Mouse (Mus musculus): ENCODE results near the gene Swi5.
A peak's percentile ranks its signal among the peaks of the same experiment; 100 is the strongest.

The Swi5 gene

DNA sequence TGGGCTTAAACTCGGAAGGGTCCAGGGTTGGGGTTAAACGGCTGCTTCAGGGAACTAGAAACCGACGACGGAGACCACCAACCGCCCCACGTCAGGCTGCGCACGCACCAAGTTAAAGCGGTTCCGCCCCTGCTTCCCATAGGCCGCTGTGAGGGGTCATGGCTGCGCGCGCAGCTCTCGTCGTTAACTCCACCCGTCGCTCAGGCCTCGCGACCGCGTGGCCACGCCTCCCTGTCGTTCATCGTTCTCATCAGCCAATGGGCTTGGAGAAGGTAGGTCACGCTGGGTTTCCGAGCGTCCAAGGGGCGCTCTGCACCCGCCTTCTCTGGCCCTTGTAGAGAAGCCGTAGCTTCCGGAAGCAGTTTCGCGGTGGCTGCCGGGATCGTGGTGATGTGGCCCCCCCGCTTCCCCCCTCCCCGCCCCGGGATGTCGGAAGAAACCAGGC, at the start of gene Swi5:
Gene Swi5, minus strand, starts transcription at position 153 of the 445 bp plus-strand sequence.
- DNase-seq, result peak; percentile 99

DNA sequence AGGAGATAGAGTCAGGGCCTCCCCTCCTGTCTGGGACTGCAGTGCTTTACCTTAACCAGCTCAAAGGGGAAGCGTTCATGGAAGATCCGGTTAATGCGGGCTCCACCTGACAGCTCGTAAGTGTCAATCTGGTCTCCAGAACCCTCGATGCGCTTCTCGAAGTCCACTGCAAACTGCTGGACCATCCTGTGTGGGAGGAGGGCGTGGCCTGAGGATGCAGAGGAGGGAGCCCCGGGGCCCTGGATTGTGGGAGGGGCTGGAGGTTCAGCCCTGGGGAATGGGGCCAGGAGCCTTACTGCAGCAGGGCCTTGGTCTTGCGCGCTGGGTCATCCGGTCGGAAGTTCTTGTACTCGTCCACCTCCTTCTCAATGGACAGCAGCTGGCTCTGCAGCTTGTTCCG, 48.0 kb upstream of the Swi5 start:
- no peak for DNase-seq

DNA sequence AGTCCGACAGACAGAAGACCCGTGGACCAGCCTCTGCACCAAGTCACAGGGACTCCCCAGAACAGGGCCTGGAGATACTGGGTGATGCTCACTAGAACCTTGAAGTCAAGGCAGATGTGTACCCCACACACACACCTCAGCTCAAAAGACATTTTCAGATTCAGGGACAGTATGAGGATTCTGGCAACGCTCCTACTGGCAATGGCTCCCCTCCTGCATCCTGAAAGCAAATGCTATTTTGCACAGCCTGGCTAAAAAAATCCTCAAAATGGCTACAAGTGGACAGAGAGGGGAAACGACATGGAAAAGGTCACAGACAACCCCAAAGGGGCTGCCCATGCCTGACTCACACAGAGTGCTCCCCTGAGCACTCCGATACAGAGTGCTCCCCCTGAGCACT, 44.3 kb upstream of the Swi5 start:
- no peak for DNase-seq

DNA sequence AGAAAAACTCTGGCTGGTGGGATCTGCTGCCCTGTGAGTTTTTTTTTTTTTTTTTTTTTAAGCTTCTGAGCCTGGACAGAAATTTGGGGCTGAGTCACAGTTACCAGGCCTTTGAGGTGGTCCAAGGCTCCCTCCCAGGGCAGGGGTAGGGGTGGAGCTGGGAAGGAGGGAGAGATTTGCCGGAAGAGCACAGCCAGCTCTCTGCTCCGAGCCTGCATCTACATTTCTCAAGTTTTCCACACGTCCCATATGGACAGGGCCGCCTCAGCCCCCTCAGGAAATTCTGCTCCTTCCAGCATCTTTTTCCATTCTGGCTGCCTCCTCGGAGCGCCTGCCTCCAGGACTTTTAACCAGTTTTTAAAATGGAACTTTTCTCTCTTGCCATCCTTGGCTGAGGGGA, 41.7 kb upstream of the Swi5 start:
- no peak for DNase-seq

DNA sequence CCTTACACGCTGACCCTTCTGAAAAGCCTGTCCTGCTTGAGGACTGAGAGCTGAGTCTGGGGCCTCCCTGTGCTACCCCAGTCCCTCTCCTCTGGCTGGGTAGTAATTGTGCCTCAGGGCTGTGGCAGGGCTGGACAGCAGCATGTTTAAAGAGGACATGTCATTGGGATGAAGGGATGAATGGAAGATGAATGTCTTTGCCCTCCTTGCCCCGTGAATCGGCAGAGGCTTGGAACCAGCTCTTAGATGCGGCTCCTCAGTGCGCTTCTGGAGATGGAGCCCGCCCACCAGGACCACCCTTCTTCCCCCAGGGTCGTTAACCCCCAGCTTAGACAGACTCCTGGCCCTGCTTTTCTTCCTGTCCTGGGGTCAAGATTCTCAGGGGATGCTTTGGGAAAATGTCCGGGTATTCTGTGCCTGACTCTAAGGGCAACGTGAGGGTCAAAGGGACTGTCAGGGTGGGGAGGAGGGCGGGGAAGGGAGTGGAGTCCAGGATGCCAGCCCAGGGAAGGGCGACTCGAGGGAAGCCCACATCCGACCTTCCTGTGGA, 41.1 kb upstream of the Swi5 start:
- DNase-seq, result no peak

DNA sequence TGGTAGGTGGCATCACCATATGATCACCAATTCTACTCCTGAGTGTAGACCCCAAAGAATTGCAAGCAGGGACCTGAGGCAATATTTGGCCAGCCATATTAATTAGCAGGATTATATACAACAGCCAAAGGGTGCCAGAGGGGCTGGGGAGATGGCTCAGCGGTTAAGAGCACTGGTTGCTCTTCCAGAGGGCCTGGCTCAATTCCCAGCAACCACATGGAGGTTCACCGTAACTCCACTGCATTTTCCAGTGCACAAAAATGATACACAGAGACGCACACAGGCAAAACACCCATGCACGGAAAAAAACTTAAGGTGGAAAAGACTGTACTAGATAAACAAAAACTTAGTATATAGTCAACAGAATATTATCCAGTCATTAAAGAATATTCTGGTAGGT, 39.3 kb upstream of the Swi5 start:
- DNase-seq, result no peak

DNA sequence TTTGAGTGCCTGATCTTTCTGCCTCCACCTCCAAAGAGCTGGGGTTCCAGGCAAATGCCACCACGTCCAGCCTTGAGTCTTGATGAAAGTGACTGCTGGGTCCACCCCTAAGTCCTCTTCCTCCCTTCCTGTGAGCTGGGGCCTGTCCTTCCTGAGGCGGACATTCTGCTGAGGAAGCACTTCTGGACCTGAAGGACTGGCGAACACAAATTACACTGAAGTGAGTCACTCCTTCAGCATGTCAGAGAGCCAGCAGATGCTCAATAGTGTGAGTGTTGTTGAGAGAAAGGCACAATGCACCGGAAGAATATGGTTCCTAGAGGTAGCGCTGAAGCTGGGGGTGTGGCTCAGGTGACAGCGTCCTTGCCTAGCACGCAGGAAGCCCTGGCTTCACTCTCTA, 37.5 kb upstream of the Swi5 start:
- no peak for DNase-seq

DNA sequence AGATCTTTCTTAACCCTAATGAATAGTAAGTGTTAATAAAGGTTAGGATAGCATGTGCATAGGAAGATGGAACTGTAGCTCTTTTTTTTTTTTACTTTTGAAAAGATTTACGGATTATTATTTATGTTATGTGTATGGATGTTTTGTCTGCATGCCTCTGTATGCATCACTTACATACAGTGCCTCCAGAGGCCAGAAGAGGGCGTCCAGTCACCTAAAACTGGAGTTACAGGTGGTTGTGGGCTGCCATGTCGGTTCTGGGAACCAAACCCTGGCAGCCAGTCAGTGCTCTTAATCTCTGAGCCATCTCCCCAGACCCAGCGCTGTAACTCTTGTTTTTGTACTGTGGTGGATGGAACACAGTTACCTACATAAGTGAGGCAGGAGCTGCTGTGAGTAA, 36.4 kb upstream of the Swi5 start:
- no peak for DNase-seq

DNA sequence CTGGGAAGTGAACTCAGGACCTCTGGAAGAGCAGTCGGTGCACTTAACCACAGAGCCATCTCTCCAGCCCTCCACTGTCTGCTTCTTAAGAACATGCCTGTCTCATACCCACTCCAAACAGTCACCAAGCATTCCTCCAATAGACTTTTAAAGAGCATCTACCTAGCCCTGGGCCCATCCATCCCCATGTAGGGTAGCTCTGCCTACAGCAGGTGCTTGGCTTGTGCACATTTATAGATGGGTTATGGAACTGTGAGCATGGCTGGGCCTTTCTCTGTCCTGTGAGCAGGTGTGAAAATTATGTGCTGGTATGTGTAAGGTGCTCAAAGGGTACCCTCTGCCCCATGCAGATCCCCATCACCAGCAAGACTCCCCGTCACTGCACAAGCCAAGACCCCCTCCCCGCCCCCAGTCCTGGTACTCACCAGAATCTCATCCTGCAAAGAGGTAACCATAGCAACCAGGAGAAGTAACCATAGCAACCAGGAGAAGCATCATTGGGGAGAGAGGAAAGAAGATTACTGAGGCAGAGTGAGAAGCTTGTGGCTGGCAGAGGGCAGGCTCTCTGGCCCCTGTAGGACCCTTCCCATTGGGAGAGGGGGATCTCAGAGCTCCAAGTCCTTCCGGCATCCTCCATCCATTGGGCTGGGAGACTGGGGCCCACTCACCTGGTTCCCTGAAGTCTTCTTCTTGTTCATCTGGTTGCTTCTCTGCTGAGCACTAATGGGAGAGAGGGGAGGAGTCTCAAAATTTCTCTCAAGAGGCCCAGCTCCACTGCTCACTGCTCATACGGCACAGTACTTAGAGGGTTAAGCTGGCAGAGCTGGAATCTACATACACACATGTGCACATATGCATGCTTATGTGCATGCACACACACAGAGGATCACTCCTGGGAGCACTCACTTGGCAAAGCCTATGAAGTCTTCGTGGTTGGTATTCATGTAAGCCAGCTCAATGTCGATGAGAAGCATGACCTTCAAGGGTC, 35.2 kb upstream of the Swi5 start:
- no peak for DNase-seq

DNA sequence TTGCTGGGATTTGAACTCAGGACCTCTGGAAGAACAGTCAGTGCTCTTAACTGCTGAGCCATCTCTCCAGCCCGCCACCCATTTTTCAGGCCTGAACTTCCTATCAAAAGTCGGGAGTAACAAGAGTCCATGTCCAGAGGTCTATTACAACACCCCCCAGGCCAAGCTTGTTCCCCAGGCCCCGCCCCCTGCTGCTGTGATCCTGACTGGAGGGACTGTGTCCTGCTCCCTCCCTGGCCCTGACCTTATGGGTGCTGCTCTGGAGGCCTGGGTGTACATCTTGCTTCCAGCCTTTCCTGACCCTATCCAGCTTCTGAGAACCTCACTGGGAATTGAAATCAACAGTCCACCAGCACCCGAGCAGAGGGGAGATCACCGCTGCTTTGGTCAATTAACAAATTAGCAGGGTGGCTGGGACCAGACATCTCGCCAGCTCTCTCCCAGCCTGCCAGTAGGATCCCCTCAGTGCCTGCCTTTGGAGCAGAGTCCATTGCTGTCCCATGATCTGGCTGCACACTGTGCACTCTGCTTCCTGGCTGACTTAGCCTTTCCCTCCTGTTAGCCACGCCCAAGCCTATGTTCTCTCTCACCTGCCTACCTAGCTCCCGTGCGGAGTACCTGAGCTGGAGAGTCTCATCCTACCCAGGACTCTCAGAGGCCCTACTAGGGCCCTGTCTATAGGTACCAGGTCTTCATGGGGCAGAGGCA, 33.9 kb upstream of the Swi5 start:
- peak; percentile 31 for DNase-seq

DNA sequence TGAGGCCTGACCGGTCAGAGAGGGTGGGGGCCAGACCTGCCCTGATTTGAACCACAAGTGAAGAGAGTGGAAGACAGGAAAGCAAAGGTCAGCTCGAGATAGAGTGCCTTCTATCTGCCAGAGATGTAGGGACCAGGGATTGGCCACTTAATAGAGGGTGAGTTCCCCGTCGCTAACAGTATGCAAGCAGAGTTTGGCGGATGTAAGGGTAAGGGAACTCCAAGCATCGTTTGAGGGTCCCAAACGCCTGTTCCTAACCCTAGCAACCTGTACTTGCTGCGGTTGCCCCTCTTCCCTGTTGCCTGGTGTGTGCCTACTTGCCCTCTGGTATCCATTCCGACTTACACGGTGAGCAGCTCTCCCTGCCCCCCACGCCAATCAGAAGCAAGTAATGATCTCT, 32.8 kb upstream of the Swi5 start:
- DNase-seq, result no peak

DNA sequence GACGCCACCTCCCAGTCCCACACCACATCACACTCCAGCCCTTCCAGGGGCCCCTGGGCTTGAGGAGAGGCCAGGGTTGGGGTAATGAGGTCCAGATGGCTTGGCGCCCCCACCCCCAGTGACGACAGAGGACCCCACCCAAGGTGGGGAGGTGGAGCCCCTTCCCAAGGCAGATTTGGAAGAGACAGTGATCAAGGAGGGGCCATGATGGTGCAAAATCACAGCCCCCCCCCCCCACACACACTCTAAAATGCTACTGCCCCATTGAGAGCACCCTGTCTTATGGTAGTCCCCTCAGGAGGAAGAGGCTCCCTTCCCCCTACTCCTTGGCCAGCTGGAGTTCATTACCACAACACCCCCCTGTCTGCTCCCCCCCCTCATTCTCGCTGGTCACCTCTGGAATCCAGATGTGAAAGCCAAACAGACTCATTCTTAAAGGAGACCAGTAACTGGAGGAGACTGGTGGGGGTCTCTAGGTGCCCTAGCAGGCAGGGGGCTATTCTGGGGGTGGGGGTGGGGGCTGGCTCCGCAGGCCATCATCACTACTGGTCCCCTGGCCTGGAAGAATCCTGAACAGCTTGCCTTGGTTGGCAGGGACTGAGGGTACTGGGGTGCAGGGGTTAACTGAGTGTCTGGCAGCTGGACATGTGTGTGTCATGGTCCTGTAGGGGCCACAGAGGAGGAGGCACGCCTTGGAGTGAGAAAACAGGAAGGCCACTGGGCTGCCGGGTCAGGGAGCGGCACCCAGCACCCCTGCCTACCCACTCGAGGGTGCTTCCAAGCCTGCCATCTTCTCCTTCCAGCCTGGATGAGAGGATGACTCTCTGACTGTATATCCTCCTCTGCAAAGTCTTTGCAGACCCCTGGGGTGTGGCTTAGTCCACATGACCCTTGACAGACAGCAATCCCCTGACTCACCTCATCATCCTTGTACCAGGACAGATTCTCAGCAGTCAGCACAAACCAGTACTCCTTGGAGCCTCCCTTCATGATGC, 32.0 kb upstream of the Swi5 start:
- DNase-seq, result peak; percentile 41

DNA sequence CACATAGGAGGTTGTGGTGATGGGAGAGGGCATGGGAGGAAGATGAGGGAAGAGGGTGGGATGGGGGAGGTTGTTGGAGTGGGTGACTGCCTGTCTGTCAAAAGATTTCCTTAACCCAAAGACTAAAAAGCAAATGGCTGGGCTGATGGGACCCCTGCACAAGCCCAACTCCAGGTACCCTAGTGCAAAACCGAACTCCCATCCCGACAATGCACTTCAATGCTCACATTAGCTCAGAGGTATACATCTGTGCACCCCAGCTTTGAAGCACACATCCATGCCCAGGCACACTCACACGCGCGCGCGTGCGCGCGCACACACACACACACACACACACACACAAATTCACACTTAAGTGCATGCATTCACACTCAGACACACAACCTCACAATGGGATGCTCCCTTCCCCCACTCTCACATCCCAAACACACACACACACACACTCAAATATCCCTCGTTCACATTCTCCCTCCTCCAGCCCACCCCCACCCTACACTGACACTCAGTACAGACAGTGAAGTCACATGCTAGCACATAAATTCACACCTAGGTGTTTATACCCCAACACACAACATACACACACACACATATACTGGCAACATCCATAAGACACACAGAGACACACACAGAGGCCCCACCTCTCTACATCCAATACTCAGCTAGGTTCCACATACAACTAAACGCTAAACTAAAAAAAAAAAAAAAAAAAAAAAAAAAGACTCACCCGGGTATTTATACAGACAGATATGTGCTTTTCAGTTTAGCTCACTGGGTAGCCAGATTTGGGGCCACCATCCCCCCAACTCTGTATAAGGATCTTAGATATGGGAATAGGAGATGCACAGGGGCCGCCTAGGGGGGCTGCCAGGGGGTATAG, 31.1 kb upstream of the Swi5 start:
- no peak for DNase-seq

DNA sequence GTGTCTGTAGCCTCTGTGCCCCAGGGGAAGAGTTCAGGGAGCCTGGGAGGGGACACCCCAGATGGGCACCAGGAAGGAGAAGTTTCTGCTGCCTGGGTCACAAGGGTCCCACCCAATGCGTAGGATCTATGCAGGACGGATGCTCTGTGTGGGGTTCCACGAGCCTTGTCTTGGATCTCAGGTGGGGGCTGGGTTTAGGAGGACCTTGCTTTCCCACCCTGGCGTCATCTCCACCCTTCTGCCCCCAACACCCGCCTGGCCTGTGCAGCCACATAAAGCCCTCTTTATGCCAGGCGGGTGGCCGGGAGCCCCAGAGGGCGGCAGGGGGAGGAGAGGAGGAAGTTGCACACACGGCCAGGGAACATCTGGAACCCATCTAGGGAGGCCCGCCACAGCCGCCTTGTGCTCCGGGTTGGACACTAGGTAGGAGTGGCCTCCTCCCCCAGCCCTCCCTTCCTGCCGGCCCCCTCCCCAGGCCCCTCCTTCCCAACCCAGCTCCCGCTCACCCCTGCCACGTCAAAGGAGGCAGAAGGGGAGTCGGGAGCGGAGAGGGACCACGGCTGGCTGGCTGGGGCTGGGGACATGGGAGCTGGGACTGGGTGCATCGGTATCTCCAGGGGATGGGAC, 30.0 kb upstream of the Swi5 start:
- peak; percentile 44 for DNase-seq

DNA sequence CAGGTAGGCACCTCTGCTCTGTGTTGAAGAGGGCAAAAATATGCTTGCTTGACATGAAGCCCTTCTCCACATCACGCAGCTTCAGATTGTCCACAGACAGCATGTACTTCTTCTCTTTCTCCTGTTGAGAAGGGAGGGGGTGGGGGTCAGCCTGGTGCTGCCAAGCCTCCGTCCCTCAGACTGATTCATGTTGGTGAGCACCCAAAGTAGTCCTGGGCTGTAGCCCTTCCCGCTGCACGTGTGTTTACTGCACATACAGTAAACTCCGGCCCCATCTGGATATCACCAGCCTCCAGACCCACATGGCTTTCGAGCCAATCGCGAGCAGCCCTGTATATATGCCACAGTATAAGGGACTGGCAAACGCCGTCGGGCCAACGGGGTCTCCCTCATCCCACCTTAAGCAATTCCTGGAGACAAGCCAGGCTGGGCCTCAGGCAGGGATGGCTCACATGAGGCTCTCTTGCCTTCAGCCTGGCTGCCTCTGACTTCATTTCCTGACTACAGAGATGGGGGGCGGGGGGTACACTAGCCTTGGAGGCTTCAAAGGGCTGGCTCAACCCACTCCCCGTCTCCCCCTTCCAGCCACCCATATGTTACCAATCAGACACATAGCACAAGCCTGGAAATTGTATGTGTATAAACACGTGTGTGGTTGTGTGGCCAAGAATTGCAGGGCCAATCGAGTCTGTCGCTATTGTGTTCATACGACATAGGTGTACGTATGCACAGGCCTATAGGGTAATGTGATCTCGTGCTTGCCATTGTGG, 29.2 kb upstream of the Swi5 start:
- DNase-seq, result peak; percentile 39

DNA sequence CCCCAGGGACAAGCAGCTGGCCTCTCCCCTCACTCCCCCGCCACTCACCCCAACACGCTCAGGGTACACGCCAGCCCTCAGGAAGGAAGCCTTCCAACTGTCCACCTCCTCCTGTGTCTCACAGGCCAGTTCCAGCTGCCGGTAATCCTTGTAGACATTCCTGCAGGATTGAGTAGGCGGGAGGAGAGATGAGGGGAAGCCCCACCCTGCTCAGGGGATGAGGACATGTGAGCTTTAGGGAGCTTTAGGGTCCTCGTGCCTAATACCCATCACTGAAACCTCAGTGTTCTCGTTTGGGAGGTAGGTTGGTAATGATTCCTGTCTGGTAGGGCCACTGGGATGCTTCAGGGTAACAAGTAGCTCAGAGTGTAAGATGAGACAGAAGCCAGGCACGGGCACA, 27.9 kb upstream of the Swi5 start:
- DNase-seq, result peak; percentile 28

DNA sequence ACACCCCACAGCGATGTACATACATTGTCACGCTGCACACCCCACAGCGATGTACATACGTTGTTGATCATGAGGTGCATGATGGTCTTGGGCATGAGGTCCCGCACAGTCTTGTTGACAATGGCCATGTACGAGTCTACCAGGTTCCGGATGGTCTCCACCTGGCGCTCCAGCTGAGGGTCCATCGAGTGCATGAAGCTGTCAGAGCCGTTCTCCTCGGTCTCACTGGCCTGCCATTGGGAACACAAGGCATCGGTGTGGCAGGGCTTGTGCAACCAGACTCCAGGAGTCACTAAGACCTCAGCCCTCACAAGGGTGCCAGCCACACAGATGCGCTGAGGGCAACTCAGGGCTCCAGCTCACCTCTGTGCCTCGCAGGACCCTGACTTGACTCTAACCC, 27.0 kb upstream of the Swi5 start:
- no peak for DNase-seq

DNA sequence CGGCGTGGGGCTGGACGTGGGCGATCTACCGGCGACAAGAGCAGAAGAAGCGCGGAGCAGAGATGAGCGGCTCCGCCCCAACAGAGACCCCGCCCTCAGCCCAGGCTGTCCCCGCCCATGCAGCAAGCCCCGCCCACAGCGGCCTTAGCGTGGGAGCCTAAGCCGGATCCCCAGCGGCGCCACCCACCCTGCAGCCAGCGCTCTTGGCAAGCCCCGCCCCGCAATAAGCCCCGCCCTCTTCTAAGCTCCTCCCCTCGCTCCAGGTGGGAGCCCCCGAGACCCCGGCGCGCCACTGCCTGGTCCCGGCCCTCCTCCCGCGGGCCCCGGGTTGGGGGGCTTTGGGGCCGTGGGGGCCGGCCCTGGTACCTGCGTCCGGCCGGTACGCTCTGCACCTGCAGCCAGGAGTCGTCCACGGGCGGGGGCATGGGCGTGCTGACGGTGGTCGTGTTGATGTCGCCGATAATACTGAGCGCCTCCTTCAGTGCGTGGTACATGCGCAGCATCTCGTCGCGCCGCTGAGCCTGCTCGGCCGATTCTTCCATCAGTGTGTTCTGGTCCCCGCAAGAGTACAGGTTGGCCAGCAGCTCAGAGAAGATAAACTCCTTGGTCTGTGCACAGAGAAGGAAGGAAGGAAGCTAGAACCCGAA, 24.6 kb upstream of the Swi5 start:
- DNase-seq, result peak; percentile 64

DNA sequence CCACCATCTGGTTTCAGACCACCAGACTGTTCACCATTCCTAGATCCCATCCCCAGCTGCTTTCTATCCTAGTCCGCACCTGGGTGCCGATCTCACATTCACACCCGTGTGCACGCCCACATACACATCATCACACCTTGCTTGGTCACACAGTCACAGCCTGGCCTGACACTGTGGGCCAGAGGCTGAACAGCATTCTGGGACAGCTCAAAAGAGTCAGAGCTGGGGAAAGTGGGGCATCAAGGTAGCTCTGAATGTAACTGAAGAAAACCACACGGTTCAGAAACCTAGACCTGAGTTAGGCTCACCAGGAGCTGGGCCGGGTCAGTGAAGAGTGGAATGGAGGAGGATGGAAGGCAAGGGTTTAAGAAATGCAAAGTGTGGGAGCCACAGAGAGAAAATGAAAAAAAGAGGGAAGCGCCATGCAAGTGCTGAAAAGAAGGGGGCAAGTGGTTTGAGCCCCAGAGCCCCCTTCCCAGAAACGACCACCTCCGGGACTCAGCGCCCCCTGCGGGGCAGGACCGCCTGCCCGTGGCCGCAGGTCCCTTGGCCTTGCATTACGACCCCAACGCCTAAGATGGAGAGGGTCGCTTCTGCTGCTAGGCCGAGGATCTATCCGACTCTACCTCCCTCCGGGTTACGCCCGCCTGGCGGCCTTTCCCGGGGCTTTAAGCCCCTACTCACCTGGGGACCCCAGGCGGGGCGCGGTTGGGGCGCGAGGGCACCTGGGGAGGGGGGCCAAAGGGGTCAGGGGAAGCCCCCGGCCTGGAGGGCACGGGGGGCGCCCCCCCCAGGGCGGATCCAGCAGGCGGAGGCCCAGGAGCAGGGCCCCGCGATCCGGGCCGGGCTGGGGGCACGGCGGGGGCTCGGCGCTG, 23.8 kb upstream of the Swi5 start:
- DNase-seq, result peak; percentile 48

Measured in cerebellum, adult 11-12 months (tissue).